8 mouse cellular contexts compared by ENCODE assay signal in the genomic region with DNA sequence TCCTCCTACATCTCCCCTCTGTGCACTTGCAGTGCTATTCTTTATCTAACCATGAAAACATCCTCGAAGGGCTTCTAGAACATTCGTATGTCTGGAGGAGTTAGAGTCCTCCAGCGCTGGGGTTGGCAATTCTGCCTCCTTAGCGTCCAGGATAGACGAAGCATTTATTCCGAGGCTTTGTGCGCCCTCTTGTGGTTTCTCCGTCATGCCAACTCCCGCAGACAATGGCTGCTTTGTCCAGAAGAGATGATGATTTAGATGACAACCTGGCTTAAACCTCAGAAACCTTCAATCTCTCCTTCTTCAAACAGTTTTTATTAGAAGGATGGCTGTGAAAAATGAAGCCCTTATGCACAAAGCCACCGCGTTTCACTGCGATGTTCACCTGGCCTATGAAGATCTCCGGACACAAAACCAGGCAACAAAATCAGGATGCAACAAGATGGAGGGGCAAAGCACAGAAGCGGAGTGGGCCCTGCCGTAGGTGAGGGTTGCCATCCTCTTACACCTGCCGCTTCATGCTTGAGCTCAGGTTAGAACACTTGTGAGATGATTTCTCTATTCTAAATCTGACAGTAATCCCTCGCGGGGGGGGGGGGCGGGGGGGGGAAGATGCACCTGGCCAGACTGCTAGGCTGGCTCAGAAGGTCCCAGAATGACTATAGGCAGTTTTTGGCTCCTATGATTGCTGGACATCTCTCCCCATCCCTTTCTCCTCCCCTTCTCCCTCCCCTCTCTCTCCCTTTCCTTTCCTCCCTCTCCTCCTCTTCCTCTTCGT. TPM values are rescaled to one million over a fixed set of nuclear protein-coding genes. Genes with fewer than 3 reads are reported as not detected.
DNase-seq lines count a peak whose midpoint lies in the region; ATAC-seq and TF ChIP-seq lines count a peak whose summit lies in the region.

No protein-coding gene starts in this region.

- peak overlapping the region; percentile 58 for H3K27ac ChIP-seq in gastrocnemius, adult 2 months
- no peak overlapping the region; the same call in 1 of the 2 replicates for H3K27ac ChIP-seq in hindbrain, embryonic 16.5 days (ENCODE audit: low read depth, low read length)

- H3K4me3 ChIP-seq in gastrocnemius, adult 2 months: peak overlapping the region; percentile 57
- H3K4me3 ChIP-seq in hindbrain, embryonic 16.5 days (ENCODE audit: low read length): peak overlapping the region; percentile 13

- peak overlapping the region; percentile 48 for H3K4me2 ChIP-seq in hindbrain, embryonic 16.5 days (ENCODE audit: low read length)

- peak; percentile 95 for ATAC-seq in hindbrain, embryonic 16.5 days

- peak; percentile 85 for DNase-seq in R1 (ENCODE audit: low read depth, low spot score)
- DNase-seq in cerebellum, postnatal 36 days: peak; percentile 88 to 93
- DNase-seq in gastrocnemius, adult 2 months: peak; percentile 86
- DNase-seq in left cerebral cortex, adult 11 months (ENCODE audit: low spot score): peak; percentile 88
- peak; percentile 78 to 91 for DNase-seq in lung, postnatal 4 days
- DNase-seq in retina, postnatal 1 day: peak; percentile 91
- DNase-seq in thymus, postnatal 4 days: peak; percentile 94

- intact Hi-C loops in gastrocnemius, adult 2 months (cut with DNase I): loop anchor here (5.0 kb wide), 2 partner anchors 473 to 1918 kb away; no protein-coding TSS in a partner anchor

- peak; percentile 87 for TF ChIP-seq CTCF in gastrocnemius, adult 2 months (IDR thresholded peaks at IDR 0.05)

- no peaks in the 10 kb centered on the region for H3K36me3 ChIP-seq in hindbrain, embryonic 16.5 days (ENCODE audit: control insufficient read depth, insufficient read depth, low read length)

- H3K4me1 ChIP-seq in hindbrain, embryonic 16.5 days (ENCODE audit: control insufficient read depth, insufficient read depth, low read depth, low read length): no peaks in the 10 kb centered on the region; the same call in 1 of the 2 replicates

- no peaks in the 10 kb centered on the region for H3K9me3 ChIP-seq in hindbrain, embryonic 16.5 days (ENCODE audit: control insufficient read depth, low read length)

- H3K27me3 ChIP-seq in hindbrain, embryonic 16.5 days (replicated peaks; ENCODE audit: control insufficient read depth, insufficient read depth, low read length): no peaks in the 10 kb centered on the region

- 25% methylated on average over 19 of the region's 20 CpGs for WGBS in hindbrain, embryonic 16.5 days

- peak overlapping the region; percentile 13; the same call in 1 of the 2 replicates for H3K9ac ChIP-seq in hindbrain, embryonic 16.5 days (ENCODE audit: low read depth, low read length)

RNA-seq across cellular contexts. Expression of a gene that starts 26.4 kb away (rescaled TPM):
- total RNA-seq in gastrocnemius, adult 2 months (2021): 10 to 100 TPM; 14.7 to 24.2 TPM
- 10.5 and 12.9 TPM in 2 replicates for polyA plus RNA-seq in hindbrain, embryonic 16.5 days (2015; fragmentation: Nextera tagmentation; extraction: Ambion mirVana)
